Mouse (Mus musculus): ENCODE measurements at regions not wholly inside any gene's neighbourhood (a gene's known extent, or its start where the extent isn't known, plus 50 kb on each side); places are given as distances from the start of the nearest gene placed in this dataset.

GRCm38 (mm10) chr1:157028682-157029081, 79.8 kb downstream of the Tex35 start:
- DNase-seq (ENCODE audit: low read depth), result no peak
- TF ChIP-seq CTCF (IDR thresholded peaks at IDR 0.05; ENCODE audit: borderline replicate concordance, extremely low read depth, insufficient read depth, insufficient read length) (no peak), POLR2A (IDR thresholded peaks at IDR 0.05; ENCODE audit: borderline replicate concordance, extremely low read depth, insufficient read depth, insufficient read length, poor library complexity, severe bottlenecking) (no peak)

GRCm38 (mm10) chr1:157027681-157028080, 80.8 kb downstream of the Tex35 start:
- no peak for DNase-seq (ENCODE audit: low read depth)
- no peak for TF ChIP-seq POLR2A (IDR thresholded peaks at IDR 0.05; ENCODE audit: borderline replicate concordance, extremely low read depth, insufficient read depth, insufficient read length, poor library complexity, severe bottlenecking)
- no peak for TF ChIP-seq CTCF (IDR thresholded peaks at IDR 0.05; ENCODE audit: borderline replicate concordance, extremely low read depth, insufficient read depth, insufficient read length)

- TF ChIP-seq POLR2A (IDR thresholded peaks at IDR 0.05; ENCODE audit: borderline replicate concordance, extremely low read depth, insufficient read depth, insufficient read length, poor library complexity, severe bottlenecking), result no peak
- TF ChIP-seq CTCF (IDR thresholded peaks at IDR 0.05; ENCODE audit: borderline replicate concordance, extremely low read depth, insufficient read depth, insufficient read length), result no peak
- DNase-seq (ENCODE audit: low read depth), result no peak
These were observed 84.0 kb upstream of the Ralgps2 start for GRCm38 (mm10) chr1:157023462-157023861.

GRCm38 (mm10) chr1:157022456-157023435, 83.3 kb upstream of the Ralgps2 start:
- TF ChIP-seq CTCF (IDR thresholded peaks at IDR 0.05; ENCODE audit: borderline replicate concordance, extremely low read depth, insufficient read depth, insufficient read length), result no peak
- TF ChIP-seq POLR2A (IDR thresholded peaks at IDR 0.05; ENCODE audit: borderline replicate concordance, extremely low read depth, insufficient read depth, insufficient read length, poor library complexity, severe bottlenecking), result no peak
- DNase-seq (ENCODE audit: low read depth), result no peak

- TF ChIP-seq POLR2A (IDR thresholded peaks at IDR 0.05; ENCODE audit: borderline replicate concordance, extremely low read depth, insufficient read depth, insufficient read length, poor library complexity, severe bottlenecking), result no peak
- no peak for DNase-seq (ENCODE audit: low read depth)
These were observed 80.5 kb upstream of the Ralgps2 start for GRCm38 (mm10) chr1:157019892-157020291.

GRCm38 (mm10) chr1:157018726-157019125, 79.3 kb upstream of the Ralgps2 start:
- DNase-seq (ENCODE audit: low read depth), result no peak
- TF ChIP-seq POLR2A (IDR thresholded peaks at IDR 0.05; ENCODE audit: borderline replicate concordance, extremely low read depth, insufficient read depth, insufficient read length, poor library complexity, severe bottlenecking) (no peak), CTCF (IDR thresholded peaks at IDR 0.05; ENCODE audit: borderline replicate concordance, extremely low read depth, insufficient read depth, insufficient read length) (no peak)

- TF ChIP-seq CTCF (IDR thresholded peaks at IDR 0.05; ENCODE audit: borderline replicate concordance, extremely low read depth, insufficient read depth, insufficient read length) (no peak), POLR2A (IDR thresholded peaks at IDR 0.05; ENCODE audit: borderline replicate concordance, extremely low read depth, insufficient read depth, insufficient read length, poor library complexity, severe bottlenecking) (no peak)
- no peak for DNase-seq (ENCODE audit: low read depth)
These were observed 78.0 kb upstream of the Ralgps2 start for GRCm38 (mm10) chr1:157017198-157017994.

- peak; percentile 53 for DNase-seq (ENCODE audit: low read depth)
- TF ChIP-seq CTCF (IDR thresholded peaks at IDR 0.05; ENCODE audit: borderline replicate concordance, extremely low read depth, insufficient read depth, insufficient read length) (no peak), POLR2A (IDR thresholded peaks at IDR 0.05; ENCODE audit: borderline replicate concordance, extremely low read depth, insufficient read depth, insufficient read length, poor library complexity, severe bottlenecking) (no peak)
These were observed 77.2 kb upstream of the Ralgps2 start for GRCm38 (mm10) chr1:157016625-157017024.

- TF ChIP-seq POLR2A (IDR thresholded peaks at IDR 0.05; ENCODE audit: borderline replicate concordance, extremely low read depth, insufficient read depth, insufficient read length, poor library complexity, severe bottlenecking) (no peak), CTCF (IDR thresholded peaks at IDR 0.05; ENCODE audit: borderline replicate concordance, extremely low read depth, insufficient read depth, insufficient read length) (no peak)
- no peak for DNase-seq (ENCODE audit: low read depth)
These were observed 75.4 kb upstream of the Ralgps2 start for GRCm38 (mm10) chr1:157014532-157015497.

GRCm38 (mm10) chr1:157013669-157014048, 74.2 kb upstream of the Ralgps2 start:
- no peak for TF ChIP-seq POLR2A (IDR thresholded peaks at IDR 0.05; ENCODE audit: borderline replicate concordance, extremely low read depth, insufficient read depth, insufficient read length, poor library complexity, severe bottlenecking)
- no peak for TF ChIP-seq CTCF (IDR thresholded peaks at IDR 0.05; ENCODE audit: borderline replicate concordance, extremely low read depth, insufficient read depth, insufficient read length)
- DNase-seq (ENCODE audit: low read depth), result no peak

Data from brain, embryonic 14.5 days (tissue).